Mouse (Mus musculus) cerebellum, postnatal 10 days (tissue): Measurements from ENCODE around the gene Ngef.
"Not testable (repeated sequence)": the region's sequence is repeated elsewhere in the genome, so short reads cannot be mapped to it uniquely, and the experiment has no call there.

Experiments used
- DNase-seq, 2 experiments: peaks; one replicate each; pipeline ENCODE4 v3.0.0; 2021; ENCODE audit warnings: mixed read lengths in 2 of 2

Gene Ngef

DNA sequence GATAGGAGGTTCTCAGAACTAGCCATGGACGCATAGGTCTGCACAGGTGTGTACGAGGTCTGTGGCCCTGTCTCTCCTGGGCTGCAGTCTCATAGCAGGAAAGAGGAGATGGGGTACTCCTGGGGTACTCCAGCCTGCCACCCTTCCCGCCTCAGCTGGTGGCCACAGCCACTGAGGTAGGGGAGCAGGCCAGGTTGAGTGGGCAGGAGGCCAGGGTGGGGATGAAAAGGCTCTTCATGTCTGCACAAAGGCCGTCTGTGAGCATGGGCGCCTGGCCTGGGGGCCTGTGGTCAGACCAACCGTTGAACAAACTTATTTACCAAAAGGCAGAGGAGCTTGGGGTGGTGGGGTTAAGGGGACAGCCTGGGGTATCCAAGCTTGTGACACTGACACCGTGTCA, 101.8 kb downstream of the Ngef start:
- peak in 1 of 2 experiments; percentile 32 for DNase-seq

DNA sequence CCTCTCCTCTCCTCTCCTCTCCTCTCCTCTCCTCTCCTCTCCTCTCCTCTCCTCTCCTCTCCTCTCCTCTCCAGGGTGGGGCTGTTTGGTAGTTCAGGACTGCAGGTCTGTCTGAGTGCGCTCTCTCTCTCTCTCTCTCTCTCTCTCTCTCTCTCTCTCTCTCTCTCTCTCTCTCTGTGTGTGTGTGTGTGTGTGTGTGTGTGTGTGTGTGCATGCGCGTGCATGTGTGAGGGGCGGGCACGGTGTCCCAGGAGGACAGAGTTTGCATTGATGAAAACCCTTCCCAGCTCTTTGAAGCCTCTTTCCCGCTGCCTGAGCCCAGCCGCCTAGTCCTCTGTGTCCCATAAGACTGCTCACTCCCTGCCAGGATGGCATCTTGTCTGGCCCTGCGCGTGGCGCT, 103.7 kb downstream of the Ngef start, which contains the start of gene Snorc:
TSS of gene Snorc (plus strand) at position 301 of the 400 bp plus-strand sequence.
- not testable (repeated sequence) for DNase-seq

DNA sequence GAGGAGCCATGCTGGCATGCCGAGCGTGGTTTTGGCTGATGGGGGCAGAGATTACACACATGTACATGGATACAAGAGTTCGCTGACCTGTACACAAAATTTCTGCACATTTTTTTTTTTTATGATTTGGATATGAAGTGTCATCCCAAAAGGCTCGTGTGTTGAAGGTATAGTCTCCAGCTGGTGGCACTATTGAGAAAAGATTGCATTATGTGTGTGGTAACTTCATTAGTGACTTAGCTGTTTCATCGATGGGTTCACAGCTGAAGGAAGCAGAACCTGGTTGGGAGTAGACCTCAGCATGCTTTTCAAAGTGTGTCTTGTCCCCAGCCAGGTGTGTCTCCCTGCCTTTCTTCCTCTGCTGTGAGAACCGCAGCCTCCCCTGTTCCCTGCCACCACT, 105.3 kb downstream of the Ngef start:
- DNase-seq = peak in 1 of 2 experiments; percentile 47

GRCm38 (mm10) chr1:87467469-87467868, 106.2 kb downstream of the Ngef start:
- DNase-seq = no peak

- not testable (repeated sequence) for DNase-seq
Measured at GRCm38 (mm10) chr1:87459856-87460255, 113.8 kb downstream of the Ngef start.

DNA sequence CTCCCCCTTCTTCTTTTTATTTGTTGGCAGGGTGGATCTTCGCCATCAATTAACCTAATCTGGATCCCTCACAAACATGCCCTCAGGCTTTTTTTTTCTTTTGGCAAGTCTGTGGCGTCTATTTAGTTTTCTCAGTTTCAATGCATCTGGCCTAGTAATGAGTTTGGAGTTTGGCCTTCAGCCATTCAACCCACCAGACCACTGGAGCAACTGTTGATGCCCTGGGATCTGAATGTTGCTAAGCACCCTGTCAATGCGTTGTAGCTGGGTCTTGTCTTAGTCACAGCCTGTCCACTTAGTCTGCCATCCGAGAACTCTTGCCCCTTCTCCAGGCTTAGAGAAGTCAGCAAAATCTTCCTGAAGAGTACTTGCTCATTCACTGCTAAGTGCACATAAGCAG, 115.6 kb downstream of the Ngef start:
- no peak for DNase-seq

DNA sequence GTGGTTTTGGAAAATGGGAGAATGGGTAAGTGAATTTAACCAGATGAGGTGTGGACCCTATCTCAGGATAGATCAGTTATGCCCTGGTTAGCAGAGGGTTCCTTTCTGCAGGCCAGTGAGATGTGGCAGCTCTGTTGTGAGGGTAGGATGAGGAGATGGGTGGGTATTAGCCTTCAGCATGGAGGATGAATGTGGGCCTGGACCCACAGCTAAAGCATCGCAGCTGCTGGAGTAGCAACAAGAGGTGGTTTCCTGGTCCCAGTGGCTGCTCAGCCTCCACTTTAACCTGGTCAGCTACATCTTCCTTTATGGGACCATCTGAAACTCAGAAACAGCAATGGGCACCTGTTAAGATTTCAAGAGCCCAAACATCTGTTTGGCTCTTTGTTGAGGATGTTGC, 117.2 kb downstream of the Ngef start:
- no peak for DNase-seq

DNA sequence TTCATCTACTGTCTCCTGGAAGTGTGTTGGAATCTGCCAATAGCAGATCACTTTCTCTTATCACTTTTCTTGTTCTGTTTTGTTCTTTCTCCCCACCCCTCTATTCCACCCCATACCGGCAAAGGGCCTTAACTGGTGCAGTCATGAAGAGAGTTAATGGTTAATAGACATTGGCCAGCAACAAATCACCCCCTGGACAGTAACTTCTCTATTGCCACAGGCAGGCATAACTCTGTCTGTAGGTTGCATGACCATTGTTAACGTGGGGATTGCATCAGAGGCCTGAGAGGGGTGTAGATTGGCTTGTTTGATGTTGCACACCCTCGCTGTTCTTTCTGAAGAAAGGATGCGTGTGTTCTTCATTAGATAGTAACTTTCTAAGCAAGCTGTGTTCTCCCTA, 124.2 kb downstream of the Ngef start:
- no peak for DNase-seq

GRCm38 (mm10) chr1:87447183-87448104, 126.2 kb downstream of the Ngef start:
- DNase-seq = peak; percentile 83 to 89

GRCm38 (mm10) chr1:87436583-87436982, 137.1 kb downstream of the Ngef start:
- DNase-seq = peak in 1 of 2 experiments; percentile 7

DNA sequence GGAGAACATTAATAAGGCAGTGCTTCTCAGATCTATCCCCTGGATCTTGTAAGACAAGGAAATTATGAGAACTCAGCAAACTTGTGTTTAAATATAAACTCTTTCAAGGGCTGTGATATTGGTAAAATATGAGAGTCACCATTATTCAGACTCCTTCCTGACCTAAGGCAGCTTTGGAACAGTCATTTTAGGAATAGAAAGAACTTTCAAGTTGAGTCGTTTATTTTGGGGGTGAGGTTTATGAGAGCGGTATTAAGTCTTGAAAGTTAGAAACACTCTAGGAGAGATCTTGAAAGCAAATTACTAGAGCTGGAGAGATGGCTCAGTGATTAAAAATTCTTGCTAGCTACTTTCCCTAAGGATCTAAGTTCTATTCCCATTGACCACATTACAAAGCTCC, 138.5 kb downstream of the Ngef start:
- DNase-seq = no peak
